Mouse (Mus musculus) hindbrain, postnatal 0 days (tissue): ENCODE measurements at regions not wholly inside any gene's neighbourhood (a gene's known extent, or its start where the extent isn't known, plus 50 kb on each side); places are given as distances from the start of the nearest gene placed in this dataset.

ENCODE experiments used
- ATAC-seq: fragments of 200-750 bp; cut with Nextera tagmentation; 2 replicates; pipeline ENCODE4 v1.8.0; 2017; ENCODE audit warnings: mild to moderate bottlenecking, moderate TSS enrichment, moderate library complexity
- DNase-seq: peaks from one replicate; pipeline ENCODE4 v3.0.0-alpha.2; 2015; ENCODE audit warnings: low spot score
- H3K27ac ChIP-seq: fragments of 300-500 bp; sonication (generic); 2 replicates; pipeline ENCODE4 v1.5.1; 2014; ENCODE audit warnings: mild to moderate bottlenecking
- H3K27me3 ChIP-seq: fragments of 300-500 bp; sonication (generic); 2 replicates; pipeline ENCODE4 v1.6.1; 2014; ENCODE audit warnings: low read length, mixed read lengths; ENCODE audit not compliant: insufficient read depth
- H3K36me3 ChIP-seq: fragments of 300-500 bp; sonication (generic); 2 replicates; pipeline ENCODE4 v1.6.1; 2014; ENCODE audit warnings: low read length, mixed read lengths; ENCODE audit not compliant: insufficient read depth
- H3K4me1 ChIP-seq: fragments of 300-500 bp; sonication (generic); 2 replicates; pipeline ENCODE4 v1.6.1; 2014; ENCODE audit warnings: antibody characterized with exemption, low read length, mixed read lengths; ENCODE audit not compliant: insufficient read depth
- H3K4me2 ChIP-seq: fragments of 300-500 bp; sonication (generic); 2 replicates; pipeline ENCODE4 v1.6.1; 2014; ENCODE audit warnings: low read depth, mild to moderate bottlenecking, low read length, moderate library complexity, mixed read lengths
- H3K4me3 ChIP-seq: fragments of 300-500 bp; sonication (generic); 2 replicates; pipeline ENCODE4 v1.5.1; 2014; ENCODE audit warnings: low read length
- H3K9ac ChIP-seq: fragments of 300-500 bp; sonication (generic); replicated peaks from 2 replicates; pipeline ENCODE4 v1.6.1; 2014; ENCODE audit warnings: mild to moderate bottlenecking, low read length, moderate library complexity, mixed read lengths
- H3K9me3 ChIP-seq: fragments of 300-500 bp; sonication (generic); 2 replicates; pipeline ENCODE4 v1.6.1; 2016; ENCODE audit warnings: low read length, mixed read lengths
- CTCF ChIP-seq: IDR thresholded peaks from 2 replicates; pipeline ENCODE4 v1.5.1; 2016; ENCODE audit warnings: antibody characterized with exemption, control low read depth, low read depth
- WGBS: fragments of 180-500 bp; shearing (Covaris S2); extraction: QIAGEN DNeasy Blood & Tissue Kit; methylation state at CpG from one replicate; pipeline ENCODE4 v1.1.7; 2014; 5-methylcytosine and 5-hydroxymethylcytosine counted together

- no peak for DNase-seq
- Histone ChIP-seq H3K9ac (no peak overlapping the region), H3K4me1 (no peaks in the 10 kb centered on the region), H3K4me2 (no peak overlapping the region), H3K4me3 (no peak overlapping the region), H3K36me3 (no peaks in the 10 kb centered on the region), H3K27ac (no peak overlapping the region), H3K27me3 (no peaks in the 10 kb centered on the region), H3K9me3 (no peaks in the 10 kb centered on the region)
- 66% methylated on average over 2 of the region's 2 CpGs for WGBS
- no peak for TF ChIP-seq CTCF
- no peak for ATAC-seq
These were observed 61.5 kb upstream of the Kdm8 start for GRCm38 (mm10) chr7:125383021-125383420.

- ATAC-seq (no peak), DNase-seq (no peak)
- H3K4me2 ChIP-seq, result no peak overlapping the region
- H3K4me3 ChIP-seq, result no peak overlapping the region
- no peaks in the 10 kb centered on the region for H3K9me3 ChIP-seq
- 70% methylated on average over 4 of the region's 4 CpGs for WGBS
- H3K27ac ChIP-seq, result no peak overlapping the region
- no peak overlapping the region for H3K9ac ChIP-seq
- no peaks in the 10 kb centered on the region for H3K27me3 ChIP-seq
- H3K4me1 ChIP-seq, result no peaks in the 10 kb centered on the region
- no peak for TF ChIP-seq CTCF
- no peaks in the 10 kb centered on the region for H3K36me3 ChIP-seq
These were observed 60.3 kb upstream of the Kdm8 start for GRCm38 (mm10) chr7:125384171-125384570.

GRCm38 (mm10) chr7:125392536-125392935 is 51.9 kb upstream of the Kdm8 start:
- no peak for TF ChIP-seq CTCF
- 32% methylated on average over 3 of the region's 3 CpGs for WGBS
- 0 out of 2 replicates have a peak, but pooled peaks cover 7% of the 10 kb centered on the region for H3K27me3 ChIP-seq
- DNase-seq (peak; percentile 23), ATAC-seq (no peak)
- no peak overlapping the region for H3K4me3 ChIP-seq
- no peak overlapping the region for H3K9ac ChIP-seq
- H3K9me3 ChIP-seq, result no peaks in the 10 kb centered on the region
- no peaks in the 10 kb centered on the region for H3K36me3 ChIP-seq
- H3K4me1 ChIP-seq, result no peaks in the 10 kb centered on the region
- no peak overlapping the region for H3K27ac ChIP-seq
- no peak overlapping the region for H3K4me2 ChIP-seq

- ATAC-seq (peak; percentile 81), DNase-seq (peak; percentile 6)
- 0 out of 2 replicates have a peak, but pooled peaks cover 7% of the 10 kb centered on the region for H3K27me3 ChIP-seq
- WGBS, result under 1% methylated on average over 16 of the region's 16 CpGs
- H3K4me2 ChIP-seq, result peak overlapping the region; percentile 70
- peak overlapping the region; percentile 37 for H3K9ac ChIP-seq
- no peaks in the 10 kb centered on the region for H3K36me3 ChIP-seq
- H3K4me3 ChIP-seq, result peak overlapping the region; percentile 35
- peak overlapping the region; percentile 32; the same call in 1 of the 2 replicates for H3K27ac ChIP-seq
- H3K4me1 ChIP-seq, result no peaks in the 10 kb centered on the region
- H3K9me3 ChIP-seq, result no peaks in the 10 kb centered on the region
- TF ChIP-seq CTCF, result no peak
These were observed 51.2 kb upstream of the Kdm8 start for GRCm38 (mm10) chr7:125393228-125393627.

- peak; percentile 98 for TF ChIP-seq CTCF
- Histone ChIP-seq H3K36me3 (no peaks in the 10 kb centered on the region), H3K27ac (peak overlapping the region; percentile 32; the same call in 1 of the 2 replicates), H3K4me3 (peak overlapping the region; percentile 35), H3K27me3 (0 out of 2 replicates have a peak, but pooled peaks cover 7% of the 10 kb centered on the region), H3K9ac (peak overlapping the region; percentile 37), H3K4me1 (no peaks in the 10 kb centered on the region), H3K4me2 (peak overlapping the region; percentile 70), H3K9me3 (no peaks in the 10 kb centered on the region)
- WGBS, result under 1% methylated on average over 31 of the region's 33 CpGs
- DNase-seq (peak; percentile 98), ATAC-seq (peak; percentile 92)
These were observed 50.7 kb upstream of the Kdm8 start for GRCm38 (mm10) chr7:125393654-125394346.
